Comparison of ENCODE assay signal across 23 mouse cellular contexts in genomic region chr6:144769060-144769459, GRCm38 (mm10). TPM values are rescaled to one million over a fixed set of nuclear protein-coding genes. Genes with fewer than 3 reads are reported as not detected.
DNase-seq lines count a peak whose midpoint lies in the region; ATAC-seq lines count a peak whose summit lies in the region.
"Had no signal": no experiment of that assay in that cellular context is flagged by ENCODE, and none has a peak within 500 bp of the region (broad histone marks: within the 10 kb centered on the region; RNA-seq: fewer than 3 reads in every experiment).

No protein-coding gene starts in this region.

- H3K9ac ChIP-seq in neural tube, embryonic 13.5 days: peak overlapping the region; percentile 26; the same call in 1 of the 2 replicates
- no peak overlapping the region for H3K9ac ChIP-seq in midbrain, embryonic 14.5 days (replicated peaks; ENCODE audit: low read length)
- H3K9ac ChIP-seq: embryonic facial prominence, embryonic 12.5 days; forebrain, postnatal 0 days; liver, embryonic 13.5 days had no signal

- no peak overlapping the region for H3K4me3 ChIP-seq in neural tube, embryonic 13.5 days
- no peak overlapping the region for H3K4me3 ChIP-seq in midbrain, embryonic 14.5 days (replicated peaks; ENCODE audit: low read depth, low read length)
- H3K4me3 ChIP-seq: embryonic facial prominence, embryonic 12.5 days; liver, embryonic 13.5 days had no signal

- peak overlapping the region; percentile 9; the same call in 1 of the 2 replicates for H3K4me2 ChIP-seq in neural tube, embryonic 13.5 days
- no peak overlapping the region for H3K4me2 ChIP-seq in midbrain, embryonic 14.5 days (ENCODE audit: low read length)
- H3K4me2 ChIP-seq: embryonic facial prominence, embryonic 12.5 days; heart, embryonic 11.5 days; liver, embryonic 13.5 days had no signal

- no peaks in the 10 kb centered on the region for H3K27me3 ChIP-seq in neural tube, embryonic 13.5 days
- no peaks in the 10 kb centered on the region for H3K27me3 ChIP-seq in midbrain, embryonic 14.5 days (ENCODE audit: control insufficient read depth, insufficient read depth, low read length)
- H3K27me3 ChIP-seq: embryonic facial prominence, embryonic 12.5 days; liver, embryonic 13.5 days had no signal

- 21% methylated on average over 2 of the region's 2 CpGs for WGBS in neural tube, embryonic 13.5 days
- 60% methylated on average over 2 of the region's 2 CpGs for WGBS in midbrain, embryonic 14.5 days

- H3K4me1 ChIP-seq in neural tube, embryonic 13.5 days (replicated peaks): peaks cover 25% of the 10 kb centered on the region
- peaks cover 7% of the 10 kb centered on the region; the same call in 1 of the 2 replicates for H3K4me1 ChIP-seq in midbrain, embryonic 14.5 days (ENCODE audit: control insufficient read depth, insufficient read depth, low read length)

- no peak for DNase-seq in frontal cortex, postnatal 10 days (ENCODE audit: low spot score in 2 of 2)
- peak; percentile 14 for DNase-seq in kidney, postnatal 14 days
- no peak for DNase-seq in kidney, adult 9 months
- no peak for DNase-seq in neural tube, embryonic 10.5 days (ENCODE audit: extremely low spot score, low spot score)
- DNase-seq in T-cell, adult 2 months (ENCODE audit: low spot score): no peak
- DNase-seq in midbrain, embryonic 14.5 days: no peak
- DNase-seq: adrenal gland, postnatal 14 days; cerebellum, postnatal 14 days; forebrain, postnatal 0 days; gastrocnemius, postnatal 36 days; heart, postnatal 36 days; layer of hippocampus, postnatal 36 days; liver, embryonic 13.5 days; right cerebral cortex, postnatal 25 days; spleen, adult 18-20 months had no signal

- no peaks in the 10 kb centered on the region for H3K36me3 ChIP-seq in neural tube, embryonic 13.5 days
- no peaks in the 10 kb centered on the region for H3K36me3 ChIP-seq in midbrain, embryonic 14.5 days (ENCODE audit: control insufficient read depth, insufficient read depth, low read length)
- H3K36me3 ChIP-seq: embryonic facial prominence, embryonic 12.5 days; liver, embryonic 13.5 days had no signal

- H3K9me3 ChIP-seq in neural tube, embryonic 13.5 days: no peaks in the 10 kb centered on the region
- no peaks in the 10 kb centered on the region for H3K9me3 ChIP-seq in midbrain, embryonic 14.5 days (ENCODE audit: control insufficient read depth, low read length)
- H3K9me3 ChIP-seq: embryonic facial prominence, embryonic 12.5 days; liver, embryonic 13.5 days had no signal

- H3K27ac ChIP-seq in neural tube, embryonic 13.5 days (replicated peaks): peak overlapping the region; percentile 38
- no peak overlapping the region for H3K27ac ChIP-seq in midbrain, embryonic 14.5 days (replicated peaks; ENCODE audit: low read depth, low read length)
- H3K27ac ChIP-seq: embryonic facial prominence, embryonic 12.5 days; liver, embryonic 13.5 days; macrophage had no signal

- peak; percentile 57 for ATAC-seq in frontal cortex, adult (ENCODE audit: low TSS enrichment)
- peak; percentile 51; the same call in 1 of the 2 replicates for ATAC-seq in neural tube, embryonic 13.5 days (ENCODE audit: low read depth)
- ATAC-seq in midbrain, embryonic 14.5 days (ENCODE audit: low FRiP score, low TSS enrichment): no peak
- ATAC-seq: forebrain, postnatal 0 days; hindbrain, embryonic 16.5 days; intestine, embryonic 16.5 days; midbrain, embryonic 16.5 days had no signal

RNA-seq across cellular contexts. Expression of gene Sox5, which starts 12.7 kb away (rescaled TPM):
- 24.8 and 33.7 TPM in 2 replicates for polyA plus RNA-seq in neural tube, embryonic 13.5 days (2015; fragmentation: Nextera tagmentation; extraction: Ambion mirVana)
- 24.5 and 29.7 TPM in 2 replicates for polyA plus RNA-seq in midbrain, embryonic 14.5 days (2014; fragmentation: Nextera tagmentation; extraction: Ambion mirVana)
- polyA plus RNA-seq: macrophage had no signal
